19 mouse cellular contexts compared by ENCODE assay signal in genomic region chr15:32263651-32264050, GRCm38 (mm10). TPM values are rescaled to one million over a fixed set of nuclear protein-coding genes. Genes with fewer than 3 reads are reported as not detected.
DNase-seq lines count a peak whose midpoint lies in the region; ATAC-seq lines count a peak whose summit lies in the region.
"Had no signal": no experiment of that assay in that cellular context is flagged by ENCODE, and none has a peak within 500 bp of the region (broad histone marks: within the 10 kb centered on the region; RNA-seq: fewer than 3 reads in every experiment).

No protein-coding gene starts in this region.

- H3K4me2 ChIP-seq in heart, embryonic 16.5 days (ENCODE audit: low read depth, low read length): no peak overlapping the region
- no peak overlapping the region for H3K4me2 ChIP-seq in kidney, embryonic 14.5 days (replicated peaks; ENCODE audit: low read depth, low read length)
- H3K4me2 ChIP-seq: embryonic facial prominence, embryonic 12.5 days; forebrain, embryonic 15.5 days; hindbrain, embryonic 14.5 days had no signal

- no peaks in the 10 kb centered on the region for H3K9me3 ChIP-seq in heart, embryonic 16.5 days (replicated peaks; ENCODE audit: control insufficient read depth, low read length)
- no peaks in the 10 kb centered on the region for H3K9me3 ChIP-seq in heart, embryonic 10.5 days
- H3K9me3 ChIP-seq in kidney, embryonic 14.5 days (ENCODE audit: control insufficient read depth, low read length): no peaks in the 10 kb centered on the region
- H3K9me3 ChIP-seq: embryonic facial prominence, embryonic 12.5 days; forebrain, embryonic 15.5 days; hindbrain, embryonic 10.5 days had no signal

- no peaks in the 10 kb centered on the region for H3K36me3 ChIP-seq in heart, embryonic 16.5 days (ENCODE audit: control insufficient read depth, insufficient read depth)
- no peaks in the 10 kb centered on the region for H3K36me3 ChIP-seq in heart, embryonic 10.5 days
- no peaks in the 10 kb centered on the region; the same call in 1 of the 2 replicates for H3K36me3 ChIP-seq in kidney, embryonic 14.5 days (ENCODE audit: control insufficient read depth, insufficient read depth, low read length)
- H3K36me3 ChIP-seq: forebrain, embryonic 15.5 days; hindbrain, embryonic 10.5 days had no signal

- no peak for DNase-seq in heart, embryonic 10.5 days (ENCODE audit: low spot score)
- no peak for DNase-seq in kidney, postnatal 25 days
- DNase-seq in kidney, postnatal 10 days: peak; percentile 27
- no peak for DNase-seq in kidney, postnatal 14 days
- no peak for DNase-seq in MN1 (ENCODE audit: low spot score)
- DNase-seq: adrenal gland, postnatal 14 days; cerebellum, adult 11-12 months; cerebellum, adult 9-10 months; cerebellum, postnatal 25 days; gastrocnemius, postnatal 10 days; heart, postnatal 14 days had no signal

- H3K4me1 ChIP-seq in heart, embryonic 16.5 days (ENCODE audit: control insufficient read depth, insufficient read depth, low read length): peaks cover 53% of the 10 kb centered on the region
- peaks cover 46% of the 10 kb centered on the region for H3K4me1 ChIP-seq in heart, embryonic 10.5 days
- H3K4me1 ChIP-seq in kidney, embryonic 14.5 days (ENCODE audit: control insufficient read depth, insufficient read depth, low read length): peaks cover 35% of the 10 kb centered on the region

- H3K27ac ChIP-seq in heart, embryonic 16.5 days (ENCODE audit: low read length): peak overlapping the region; percentile 77; the same call in 1 of the 2 replicates
- H3K27ac ChIP-seq in heart, embryonic 10.5 days: no peak overlapping the region
- no peak overlapping the region for H3K27ac ChIP-seq in kidney, embryonic 14.5 days (ENCODE audit: low read depth, low read length)
- H3K27ac ChIP-seq: embryonic facial prominence, embryonic 12.5 days; forebrain, embryonic 15.5 days; hindbrain, embryonic 10.5 days; hindbrain, embryonic 14.5 days had no signal

- H3K4me3 ChIP-seq in heart, embryonic 16.5 days (ENCODE audit: low read length): no peak overlapping the region
- no peak overlapping the region for H3K4me3 ChIP-seq in heart, embryonic 10.5 days
- H3K4me3 ChIP-seq in kidney, embryonic 14.5 days (ENCODE audit: low read length): no peak overlapping the region
- H3K4me3 ChIP-seq: embryonic facial prominence, embryonic 12.5 days; forebrain, embryonic 15.5 days; hindbrain, embryonic 10.5 days had no signal

- 41% methylated on average over 3 of the region's 3 CpGs for WGBS in heart, embryonic 16.5 days
- WGBS in heart, embryonic 10.5 days: 25% methylated on average over 3 of the region's 3 CpGs
- 34% methylated on average over 3 of the region's 3 CpGs for WGBS in kidney, embryonic 14.5 days

- H3K9ac ChIP-seq in heart, embryonic 16.5 days (ENCODE audit: low read length): 0 out of 2 replicates have a peak overlapping the region, but pooled peaks have one; percentile 15
- H3K9ac ChIP-seq in kidney, embryonic 14.5 days (ENCODE audit: low read depth, low read length): no peak overlapping the region
- H3K9ac ChIP-seq: embryonic facial prominence, embryonic 12.5 days; forebrain, embryonic 15.5 days; hindbrain, embryonic 14.5 days had no signal

- no peak for ATAC-seq in heart, embryonic 16.5 days (replicated peaks; ENCODE audit: extremely low read depth, insufficient read depth, low FRiP score)
- ATAC-seq in kidney, embryonic 14.5 days (ENCODE audit: low FRiP score, low TSS enrichment): peak; percentile 42; the same call in 1 of the 2 replicates
- ATAC-seq: activated CD4-positive, CD25-positive, alpha-beta regulatory T cell, adult 4 months; forebrain, embryonic 15.5 days; intestine, postnatal 0 days had no signal

- H3K27me3 ChIP-seq in heart, embryonic 16.5 days (ENCODE audit: control insufficient read depth, insufficient read depth, low read length): no peaks in the 10 kb centered on the region
- H3K27me3 ChIP-seq in heart, embryonic 10.5 days (ENCODE audit: insufficient read depth, poor library complexity, severe bottlenecking): no peaks in the 10 kb centered on the region
- H3K27me3 ChIP-seq in kidney, embryonic 14.5 days (ENCODE audit: control insufficient read depth, insufficient read depth, low read length): no peaks in the 10 kb centered on the region
- H3K27me3 ChIP-seq: embryonic facial prominence, embryonic 12.5 days; forebrain, embryonic 15.5 days had no signal

RNA-seq across cellular contexts. Expression of gene Sema5a, which starts 19.0 kb away (rescaled TPM):
- polyA plus RNA-seq in heart, embryonic 16.5 days (2015; fragmentation: Nextera tagmentation; extraction: Ambion mirVana): 7.4 and 8.7 TPM in 2 replicates
- polyA plus RNA-seq in heart, embryonic 10.5 days (2016; fragmentation: Nextera tagmentation; extraction: Ambion mirVana): 2.7 and 6.9 TPM in 2 replicates
- polyA plus RNA-seq in kidney, embryonic 14.5 days (2014; fragmentation: Nextera tagmentation; extraction: Ambion mirVana): 19.1 and 30.2 TPM in 2 replicates
- polyA plus RNA-seq: activated CD4-positive, CD25-positive, alpha-beta regulatory T cell, adult 4 months had no signal
